Mouse (Mus musculus): ENCODE measurements around the gene Fmo1. TPM values are rescaled to one million over a fixed set of nuclear protein-coding genes. Genes with fewer than 3 reads are reported as not detected.

The Fmo1 gene
- 0.10 TPM in 1 of 2 replicates, not detected in the other for polyA plus RNA-seq (2012)

GRCm38 (mm10) chr1:162866280-162866681 lies at the start of gene Fmo1:
TSS of gene Fmo1 (minus strand) at chr1:162866610.

GRCm38 (mm10) chr1:162897838-162898811 lies 31.7 kb upstream of the Fmo1 start, which contains the start of gene Fmo2:
TSS of gene Fmo2 (minus strand) at chr1:162898726.

GRCm38 (mm10) chr1:162813836-162814156 lies 52.6 kb downstream of the Fmo1 start, which contains the start of gene Fmo4:
TSS of gene Fmo4 (minus strand) at chr1:162813972.

Other genes with a start within 250 kb of the Fmo1 start
- not detected in 2 replicates for gene Myoc, start 227.5 kb downstream of the Fmo1 start, polyA plus RNA-seq (2012)
- not detected in 2 replicates for gene Myocos, start 208.4 kb downstream of the Fmo1 start, polyA plus RNA-seq (2012)
- gene Prrc2c, start 126.1 kb downstream of the Fmo1 start, polyA plus RNA-seq (2012), result 36.3 and 47.0 TPM in 2 replicates
- gene Fmo4, start 52.6 kb downstream of the Fmo1 start, polyA plus RNA-seq (2012), result not detected in 2 replicates
- not detected in 2 replicates for gene Fmo2, start 32.1 kb upstream of the Fmo1 start, polyA plus RNA-seq (2012)
- not detected in 2 replicates for gene Fmo6, start 70.9 kb upstream of the Fmo1 start, polyA plus RNA-seq (2012)
- gene Fmo3, start 117.9 kb upstream of the Fmo1 start, polyA plus RNA-seq (2012), result not detected in 2 replicates
- not detected in 2 replicates for gene Mroh9, start 219.1 kb upstream of the Fmo1 start, polyA plus RNA-seq (2012)